8 mouse cellular contexts compared by ENCODE assay signal in the genomic region with DNA sequence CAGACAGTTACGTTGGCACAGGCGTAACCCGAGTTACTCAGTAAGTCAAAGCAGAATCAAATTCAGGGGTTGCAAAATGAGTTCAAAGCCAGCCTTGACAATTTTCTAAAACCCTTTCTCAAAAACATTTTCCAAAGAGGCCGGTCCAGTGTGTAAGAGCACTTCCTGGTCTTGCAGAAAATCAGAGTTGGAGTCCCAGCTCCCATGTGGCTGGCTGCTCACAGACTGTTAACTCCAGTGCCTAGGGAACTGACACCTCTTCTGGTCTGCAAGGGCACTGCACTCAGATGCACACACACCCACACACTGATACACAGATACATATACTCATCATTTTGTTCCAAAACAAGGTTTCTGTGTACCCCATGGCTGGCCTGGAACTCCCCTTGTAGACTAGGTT. TPM values are rescaled to one million over a fixed set of nuclear protein-coding genes. Genes with fewer than 3 reads are reported as not detected.
DNase-seq lines count a peak whose midpoint lies in the region; ATAC-seq and TF ChIP-seq lines count a peak whose summit lies in the region.

No protein-coding gene starts in this region.

- peak overlapping the region; percentile 77 for H3K4me2 ChIP-seq in heart, embryonic 14.5 days (ENCODE audit: low read length)
- H3K4me2 ChIP-seq in hindbrain, embryonic 13.5 days, result peak overlapping the region; percentile 70
- peak overlapping the region; percentile 89 for H3K4me2 ChIP-seq in midbrain, embryonic 14.5 days (ENCODE audit: low read length)

- no peak for TF ChIP-seq CTCF in G1E (IDR thresholded peaks at IDR 0.05; ENCODE audit: low read depth, low read length)

- H3K9me3 ChIP-seq in heart, embryonic 14.5 days (ENCODE audit: control insufficient read depth, low read length), result no peaks in the 10 kb centered on the region
- peaks cover 8% of the 10 kb centered on the region for H3K9me3 ChIP-seq in G1E (replicated peaks)
- no peaks in the 10 kb centered on the region for H3K9me3 ChIP-seq in hindbrain, embryonic 13.5 days
- no peaks in the 10 kb centered on the region for H3K9me3 ChIP-seq in midbrain, embryonic 14.5 days (ENCODE audit: control insufficient read depth, low read length)

- no peak for DNase-seq in heart, adult 18-20 months
- DNase-seq in G1E (ENCODE audit: low spot score), result no peak
- no peak for DNase-seq in midbrain, embryonic 14.5 days
- no peak for DNase-seq in spleen, postnatal 14 days (ENCODE audit: low spot score in 2 of 2)
- DNase-seq in kidney, postnatal 14 days, result no peak
- DNase-seq in T-cell, adult 2 months (ENCODE audit: low spot score), result no peak

- peak overlapping the region; percentile 87 to 95; a peak in 3 of 4 replicates for H3K27ac ChIP-seq in heart, embryonic 14.5 days (replicated peaks in 1 of 2; ENCODE audit: control insufficient read depth in 1 of 2, insufficient read depth in 1 of 2, low read depth in 2 of 2, low read length in 2 of 2)
- H3K27ac ChIP-seq in hindbrain, embryonic 13.5 days, result peak overlapping the region; percentile 98
- peak overlapping the region; percentile 97 for H3K27ac ChIP-seq in midbrain, embryonic 14.5 days (replicated peaks; ENCODE audit: low read depth, low read length)

- ATAC-seq in heart, embryonic 14.5 days (ENCODE audit: insufficient number of reproducible peaks, insufficient read depth, low FRiP score, low read depth), result no peak
- ATAC-seq in G1E (ENCODE audit: extremely low read depth, insufficient number of reproducible peaks, low FRiP score, poor library complexity, severe bottlenecking), result no peak
- ATAC-seq in hindbrain, embryonic 13.5 days (ENCODE audit: low FRiP score), result no peak
- ATAC-seq in midbrain, embryonic 14.5 days (ENCODE audit: low FRiP score, low TSS enrichment), result no peak

- 95% methylated on average over 4 of the region's 4 CpGs for WGBS in heart, embryonic 14.5 days
- WGBS in hindbrain, embryonic 13.5 days, result 95% methylated on average over 4 of the region's 4 CpGs
- WGBS in midbrain, embryonic 14.5 days, result 94% methylated on average over 4 of the region's 4 CpGs

- peak overlapping the region; percentile 98 for H3K9ac ChIP-seq in heart, embryonic 14.5 days (ENCODE audit: low read length)
- H3K9ac ChIP-seq in hindbrain, embryonic 13.5 days, result peak overlapping the region; percentile 99
- peak overlapping the region; percentile 98; the same call in 1 of the 2 replicates for H3K9ac ChIP-seq in midbrain, embryonic 14.5 days (replicated peaks; ENCODE audit: low read length)

- H3K4me3 ChIP-seq in heart, embryonic 14.5 days (ENCODE audit: control insufficient read depth in 1 of 2, insufficient read depth in 1 of 2, low read depth in 1 of 2, low read length in 2 of 2), result peak overlapping the region in 1 of 2 experiments; percentile 91; a peak in 2 of 4 replicates
- peak overlapping the region; percentile 96 for H3K4me3 ChIP-seq in G1E (ENCODE audit: low read depth, low read length)
- peak overlapping the region; percentile 93 for H3K4me3 ChIP-seq in hindbrain, embryonic 13.5 days
- H3K4me3 ChIP-seq in midbrain, embryonic 14.5 days (replicated peaks; ENCODE audit: low read depth, low read length), result peak overlapping the region; percentile 89; the same call in 1 of the 2 replicates

- no peaks in the 10 kb centered on the region for H3K27me3 ChIP-seq in heart, embryonic 14.5 days (ENCODE audit: control insufficient read depth, insufficient read depth, low read length)
- H3K27me3 ChIP-seq in G1E (ENCODE audit: insufficient read depth, low read length), result peaks cover 12% of the 10 kb centered on the region; the same call in 1 of the 2 replicates
- no peaks in the 10 kb centered on the region for H3K27me3 ChIP-seq in hindbrain, embryonic 13.5 days
- H3K27me3 ChIP-seq in midbrain, embryonic 14.5 days (ENCODE audit: control insufficient read depth, insufficient read depth, low read length), result no peaks in the 10 kb centered on the region

- H3K36me3 ChIP-seq in heart, embryonic 14.5 days (ENCODE audit: control insufficient read depth, insufficient read depth, low read length), result peaks cover 65% of the 10 kb centered on the region
- peaks cover 70% of the 10 kb centered on the region for H3K36me3 ChIP-seq in G1E (replicated peaks)
- H3K36me3 ChIP-seq in hindbrain, embryonic 13.5 days, result peaks cover 40% of the 10 kb centered on the region
- peaks cover 24% of the 10 kb centered on the region; the same call in 1 of the 2 replicates for H3K36me3 ChIP-seq in midbrain, embryonic 14.5 days (ENCODE audit: control insufficient read depth, insufficient read depth, low read length)

- peaks cover 12 to 48% of the 10 kb centered on the region in 2 experiments for H3K4me1 ChIP-seq in heart, embryonic 14.5 days (ENCODE audit: control insufficient read depth in 2 of 2, insufficient read depth in 2 of 2, low read length in 2 of 2)
- H3K4me1 ChIP-seq in G1E (ENCODE audit: insufficient read depth, low read depth, low read length), result peaks cover 71% of the 10 kb centered on the region
- H3K4me1 ChIP-seq in hindbrain, embryonic 13.5 days (replicated peaks), result peaks cover 56% of the 10 kb centered on the region
- H3K4me1 ChIP-seq in midbrain, embryonic 14.5 days (ENCODE audit: control insufficient read depth, insufficient read depth, low read length), result peaks cover 20% of the 10 kb centered on the region

RNA-seq across cellular contexts. Expression of a gene that starts 0.9 kb away (rescaled TPM):
- 58.6 and 69.9 TPM in 2 replicates for polyA plus RNA-seq in heart, embryonic 14.5 days (2014; fragmentation: Nextera tagmentation; extraction: Ambion mirVana)
- total RNA-seq in heart, adult 18-20 months (2021), result 10 to 100 TPM; 44.4 to 55.6 TPM
- total RNA-seq in G1E (2014; fragmentation: Nextera tagmentation), result 167 and 243 TPM in 2 replicates
- total RNA-seq in G1E (2017), result 185 and 189 TPM in 2 replicates
- polyA plus RNA-seq in G1E (2012), result 329 and 331 TPM in 2 replicates
- polyA plus RNA-seq in hindbrain, embryonic 13.5 days (2015; fragmentation: Nextera tagmentation; extraction: Ambion mirVana), result 105 and 113 TPM in 2 replicates
- polyA plus RNA-seq in midbrain, embryonic 14.5 days (2014; fragmentation: Nextera tagmentation; extraction: Ambion mirVana), result 82.0 and 95.9 TPM in 2 replicates

RNA-seq across cellular contexts. Expression of a gene that starts 5.8 kb away (rescaled TPM):
- 32.3 and 38.9 TPM in 2 replicates for polyA plus RNA-seq in heart, embryonic 14.5 days (2014; fragmentation: Nextera tagmentation; extraction: Ambion mirVana)
- total RNA-seq in heart, adult 18-20 months (2021), result 10 to 100 TPM; 12.0 to 13.3 TPM
- total RNA-seq in G1E (2014; fragmentation: Nextera tagmentation), result 21.7 and 25.5 TPM in 2 replicates
- 4.6 and 8.8 TPM in 2 replicates for total RNA-seq in G1E (2017)
- 57.8 and 77.7 TPM in 2 replicates for polyA plus RNA-seq in G1E (2012)
- 19.2 and 20.0 TPM in 2 replicates for polyA plus RNA-seq in hindbrain, embryonic 13.5 days (2015; fragmentation: Nextera tagmentation; extraction: Ambion mirVana)
- 12.0 and 12.9 TPM in 2 replicates for polyA plus RNA-seq in midbrain, embryonic 14.5 days (2014; fragmentation: Nextera tagmentation; extraction: Ambion mirVana)

RNA-seq across cellular contexts. Expression of a gene that starts 13.9 kb away (rescaled TPM):
- 7.1 and 7.4 TPM in 2 replicates for polyA plus RNA-seq in heart, embryonic 14.5 days (2014; fragmentation: Nextera tagmentation; extraction: Ambion mirVana)
- total RNA-seq in heart, adult 18-20 months (2021), result 10 to 100 TPM in 1 of 2 experiments, 1 to 10 TPM in 1; 8.1 to 10.7 TPM
- 17.9 and 24.7 TPM in 2 replicates for total RNA-seq in G1E (2014; fragmentation: Nextera tagmentation)
- total RNA-seq in G1E (2017), result 11.7 and 13.8 TPM in 2 replicates
- 29.7 and 29.9 TPM in 2 replicates for polyA plus RNA-seq in G1E (2012)
- 12.9 and 14.1 TPM in 2 replicates for polyA plus RNA-seq in hindbrain, embryonic 13.5 days (2015; fragmentation: Nextera tagmentation; extraction: Ambion mirVana)
- polyA plus RNA-seq in midbrain, embryonic 14.5 days (2014; fragmentation: Nextera tagmentation; extraction: Ambion mirVana), result 13.7 and 18.3 TPM in 2 replicates

RNA-seq across cellular contexts. Expression of a gene that starts 21.0 kb away (rescaled TPM):
- polyA plus RNA-seq in heart, embryonic 14.5 days (2014; fragmentation: Nextera tagmentation; extraction: Ambion mirVana), result 11.2 and 12.5 TPM in 2 replicates
- 1 to 10 TPM; 1.8 to 2.6 TPM for total RNA-seq in heart, adult 18-20 months (2021)
- 62.7 and 168 TPM in 2 replicates for total RNA-seq in G1E (2014; fragmentation: Nextera tagmentation)
- total RNA-seq in G1E (2017), result 7.4 and 7.8 TPM in 2 replicates
- polyA plus RNA-seq in G1E (2012), result 36.5 and 46.4 TPM in 2 replicates
- 22.2 and 23.8 TPM in 2 replicates for polyA plus RNA-seq in hindbrain, embryonic 13.5 days (2015; fragmentation: Nextera tagmentation; extraction: Ambion mirVana)
- polyA plus RNA-seq in midbrain, embryonic 14.5 days (2014; fragmentation: Nextera tagmentation; extraction: Ambion mirVana), result 22.2 and 35.7 TPM in 2 replicates

RNA-seq across cellular contexts. Expression of a gene that starts 25.0 kb away (rescaled TPM):
- polyA plus RNA-seq in heart, embryonic 14.5 days (2014; fragmentation: Nextera tagmentation; extraction: Ambion mirVana), result 5.3 and 5.7 TPM in 2 replicates
- 1 to 10 TPM; 1.5 to 1.8 TPM for total RNA-seq in heart, adult 18-20 months (2021)
- total RNA-seq in G1E (2014; fragmentation: Nextera tagmentation), result 5.9 and 8.1 TPM in 2 replicates
- total RNA-seq in G1E (2017), result 2.3 and 3.1 TPM in 2 replicates
- polyA plus RNA-seq in G1E (2012), result 4.1 and 5.3 TPM in 2 replicates
- polyA plus RNA-seq in hindbrain, embryonic 13.5 days (2015; fragmentation: Nextera tagmentation; extraction: Ambion mirVana), result 25.8 and 27.4 TPM in 2 replicates
- 17.1 and 18.6 TPM in 2 replicates for polyA plus RNA-seq in midbrain, embryonic 14.5 days (2014; fragmentation: Nextera tagmentation; extraction: Ambion mirVana)
